Mouse (Mus musculus) neural tube, embryonic 11.5 days (tissue): ENCODE data around the gene Tgds. TPM values are rescaled to one million over a fixed set of nuclear protein-coding genes. Genes with fewer than 3 reads are reported as not detected.
"Not testable (repeated sequence)": the region's sequence is repeated elsewhere in the genome, so short reads cannot be mapped to it uniquely, and the experiment has no call there.

Source experiments
- ATAC-seq: fragments of 200-750 bp; cut with Nextera tagmentation; 2 replicates; pipeline ENCODE4 v1.8.0; 2017; ENCODE audit warnings: moderate number of reproducible peaks, mild to moderate bottlenecking, moderate TSS enrichment, moderate library complexity; ENCODE audit not compliant: insufficient read depth, low FRiP score, low TSS enrichment
- DNase-seq: peaks from one replicate; pipeline ENCODE4 v3.0.0-alpha.2; 2015; ENCODE audit warnings: low spot score
- H3K27ac ChIP-seq: fragments of 300-500 bp; sonication (generic); 2 replicates; pipeline ENCODE4 v1.5.1; 2014; ENCODE audit warnings: low read depth, mild to moderate bottlenecking, low read length
- H3K27me3 ChIP-seq: fragments of 300-500 bp; sonication (generic); 2 replicates; pipeline ENCODE4 v1.6.1; 2014; ENCODE audit warnings: mild to moderate bottlenecking, low read length, mixed read lengths; ENCODE audit not compliant: control insufficient read depth, insufficient read depth
- H3K36me3 ChIP-seq: fragments of 300-500 bp; sonication (generic); 2 replicates; pipeline ENCODE4 v1.6.1; 2014; ENCODE audit warnings: mild to moderate bottlenecking, low read length, moderate library complexity, mixed read lengths; ENCODE audit not compliant: control insufficient read depth, insufficient read depth
- H3K4me1 ChIP-seq: fragments of 300-500 bp; sonication (generic); 2 replicates; pipeline ENCODE4 v1.6.1; 2014; ENCODE audit warnings: low read length, mixed read lengths; ENCODE audit not compliant: control insufficient read depth, insufficient read depth
- H3K4me2 ChIP-seq: fragments of 300-500 bp; sonication (generic); 2 replicates; pipeline ENCODE4 v1.6.1; 2014; ENCODE audit warnings: low read depth, mild to moderate bottlenecking, moderate library complexity
- H3K4me3 ChIP-seq: fragments of 300-500 bp; sonication (generic); 2 replicates; pipeline ENCODE4 v1.5.1; 2014; ENCODE audit warnings: low read depth, low read length
- H3K9ac ChIP-seq: fragments of 300-500 bp; sonication (generic); 2 replicates; pipeline ENCODE4 v1.6.1; 2014; ENCODE audit warnings: mild to moderate bottlenecking, low read length
- H3K9me3 ChIP-seq: fragments of 300-500 bp; sonication (generic); 2 replicates; pipeline ENCODE4 v1.6.1; 2016; ENCODE audit warnings: low read length; ENCODE audit not compliant: control insufficient read depth
- WGBS: fragments of 180-500 bp; shearing (Covaris S2); extraction: QIAGEN DNeasy Blood & Tissue Kit; methylation state at CpG from one replicate; pipeline ENCODE4 v1.1.7; 2014; 5-methylcytosine and 5-hydroxymethylcytosine counted together
- polyA plus RNA-seq: library from polyadenylated mRNA; unstranded; fragments of >200 nt; fragmentation: Nextera tagmentation; extraction: Ambion mirVana; gene quantifications from 2 replicates; pipeline ENCODE4 v1.2.1, GENCODE M21; 2014

Tgds gene
- polyA plus RNA-seq, 1 experiment from 2014 or later, result 31.2 TPM

DNA sequence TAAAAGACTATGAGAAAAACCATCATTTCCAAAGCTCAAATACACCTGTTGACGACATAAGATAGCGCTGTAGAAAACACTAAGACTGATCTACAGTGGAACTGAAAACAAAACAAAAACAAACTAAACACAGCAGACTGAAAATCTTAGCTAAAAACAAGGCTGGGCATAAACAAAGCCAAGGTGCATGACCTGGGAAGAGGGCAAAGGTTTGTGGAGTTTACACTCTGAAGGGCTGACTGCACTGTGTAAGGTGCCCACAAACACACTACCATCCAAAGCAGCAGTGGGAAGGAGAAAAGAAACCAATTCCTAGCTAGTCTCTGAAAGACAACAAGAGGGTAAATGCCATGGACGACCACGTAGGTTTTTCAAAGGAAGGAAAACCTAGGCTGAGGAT lies 7.8 kb downstream of the Tgds start:
- Histone ChIP-seq H3K9me3 (no peaks in the 10 kb centered on the region), H3K27ac (no peak overlapping the region), H3K9ac (no peak overlapping the region), H3K36me3 (peaks cover 8% of the 10 kb centered on the region), H3K4me1 (no peaks in the 10 kb centered on the region), H3K4me3 (no peak overlapping the region), H3K27me3 (no peaks in the 10 kb centered on the region), H3K4me2 (no peak overlapping the region)
- DNase-seq (no peak), ATAC-seq (no peak)
- WGBS, result 89% methylated on average over 4 of the region's 4 CpGs

DNA sequence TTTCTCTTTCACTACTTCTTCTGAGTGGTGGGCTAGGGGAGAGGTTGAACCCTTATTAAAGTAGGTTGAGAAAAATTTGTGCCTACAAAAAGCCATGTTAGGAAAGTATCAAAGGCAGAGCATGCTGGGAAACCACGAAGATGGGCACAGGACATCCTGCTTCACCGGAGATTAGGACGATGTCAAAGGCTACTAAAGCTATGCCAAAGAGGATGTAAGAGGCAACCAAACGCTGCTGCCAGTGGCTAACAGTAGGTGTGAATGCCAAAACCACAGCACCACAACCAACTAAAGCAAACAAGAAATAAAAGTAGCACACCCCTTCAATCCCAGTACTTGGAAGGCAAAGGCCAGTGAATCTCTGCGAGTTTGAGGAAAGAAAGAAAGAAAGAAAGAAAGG lies 8.4 kb downstream of the Tgds start:
- Histone ChIP-seq H3K4me3 (no peak overlapping the region), H3K27me3 (no peaks in the 10 kb centered on the region), H3K9me3 (no peaks in the 10 kb centered on the region), H3K4me2 (no peak overlapping the region), H3K4me1 (no peaks in the 10 kb centered on the region), H3K9ac (no peak overlapping the region), H3K27ac (no peak overlapping the region), H3K36me3 (peaks cover 8% of the 10 kb centered on the region)
- ATAC-seq (no peak), DNase-seq (no peak)
- 87% methylated on average over 5 of the region's 5 CpGs for WGBS

DNA sequence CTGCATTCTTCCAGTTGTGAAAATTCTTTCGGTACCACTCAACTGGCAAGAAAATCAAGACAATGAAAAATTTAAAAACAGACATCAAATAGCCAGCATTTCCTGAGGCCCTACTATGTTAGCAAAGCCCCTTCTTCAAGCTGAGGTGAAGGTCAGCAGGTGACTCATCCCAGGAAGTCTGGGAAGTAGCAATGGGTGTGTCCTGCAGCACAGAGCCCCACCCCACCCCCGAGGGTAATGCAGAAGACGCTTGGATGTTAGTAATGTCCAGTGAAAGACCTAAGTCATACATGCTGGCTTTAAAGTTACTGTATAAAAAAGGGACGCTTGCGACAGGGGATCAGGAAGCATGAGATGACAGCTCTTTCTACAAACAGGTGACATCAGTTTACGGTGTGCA lies 19.4 kb downstream of the Tgds start:
- Histone ChIP-seq H3K27ac (no peak overlapping the region), H3K4me2 (no peak overlapping the region), H3K9ac (no peak overlapping the region), H3K9me3 (no peaks in the 10 kb centered on the region), H3K4me1 (no peaks in the 10 kb centered on the region), H3K4me3 (no peak overlapping the region), H3K36me3 (peaks cover 6% of the 10 kb centered on the region), H3K27me3 (no peaks in the 10 kb centered on the region)
- 92% methylated on average over 6 of the region's 6 CpGs for WGBS
- no peak for DNase-seq
- no peak for ATAC-seq

DNA sequence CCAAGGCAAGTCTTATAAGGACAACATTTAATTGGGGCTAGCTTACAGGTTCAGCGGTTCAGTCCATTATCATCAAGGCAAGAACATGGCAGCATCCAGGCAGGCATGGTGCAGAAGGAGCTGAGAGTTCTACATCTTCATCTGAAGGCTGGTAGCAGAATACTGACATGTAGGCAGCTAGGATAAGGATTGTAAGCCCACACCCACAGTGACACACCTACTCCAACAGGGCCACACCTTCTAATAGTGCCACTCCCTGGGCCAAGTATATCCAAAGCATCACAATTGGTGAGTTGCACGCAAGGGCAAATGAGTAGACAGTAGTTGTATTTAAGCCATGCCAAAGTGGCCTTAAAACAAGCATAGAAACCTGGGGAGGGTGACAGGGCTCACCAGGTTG lies 25.1 kb downstream of the Tgds start:
- not testable (repeated sequence) for H3K4me1 ChIP-seq, H3K36me3 ChIP-seq, H3K27me3 ChIP-seq, H3K27ac ChIP-seq, ATAC-seq, H3K4me2 ChIP-seq, H3K9me3 ChIP-seq, H3K9ac ChIP-seq, DNase-seq, H3K4me3 ChIP-seq
- WGBS, result 92% methylated on average over 2 of the region's 2 CpGs

DNA sequence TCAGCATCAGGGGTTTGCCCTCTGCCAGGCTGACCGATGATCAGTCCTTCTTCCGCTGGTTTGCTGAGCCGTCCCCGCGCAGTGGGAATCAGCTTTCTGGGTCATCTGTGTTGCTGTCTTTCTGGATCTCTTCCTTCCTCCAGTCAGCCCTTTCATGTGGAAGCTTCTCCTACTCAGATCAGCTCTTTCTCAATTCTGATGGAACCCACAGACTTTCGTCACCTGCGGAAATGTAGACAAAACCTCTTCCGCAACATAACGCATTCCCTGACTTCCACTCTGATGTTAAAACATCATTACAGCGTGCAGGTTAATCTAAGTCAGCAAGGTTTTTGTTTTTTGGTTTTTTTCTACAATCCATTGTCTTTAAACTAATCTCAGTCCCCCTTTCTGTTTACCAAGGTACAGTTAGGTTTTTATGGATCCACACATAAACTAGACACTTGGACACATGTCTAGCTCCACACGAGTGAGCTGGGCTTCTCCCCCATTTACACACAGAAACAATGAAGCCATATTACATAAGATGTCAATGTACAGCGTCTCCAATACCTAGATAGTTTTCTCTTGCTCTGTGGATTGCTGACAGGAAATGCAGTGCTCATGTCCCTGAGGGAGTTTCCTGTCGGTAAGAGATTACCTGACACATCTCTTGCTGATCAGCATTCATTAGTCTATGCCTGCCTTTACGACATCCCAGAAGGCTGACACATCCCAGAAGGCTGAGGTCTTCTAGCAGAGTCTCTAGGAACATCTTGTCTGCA lies 31.1 kb downstream of the Tgds start:
- Histone ChIP-seq H3K4me3 (no peak overlapping the region), H3K4me2 (no peak overlapping the region), H3K27me3 (no peaks in the 10 kb centered on the region), H3K9me3 (no peaks in the 10 kb centered on the region), H3K9ac (no peak overlapping the region), H3K36me3 (no peaks in the 10 kb centered on the region), H3K4me1 (no peaks in the 10 kb centered on the region), H3K27ac (no peak overlapping the region)
- 87% methylated on average over 14 of the region's 14 CpGs for WGBS
- ATAC-seq, result no peak
- DNase-seq, result no peak

DNA sequence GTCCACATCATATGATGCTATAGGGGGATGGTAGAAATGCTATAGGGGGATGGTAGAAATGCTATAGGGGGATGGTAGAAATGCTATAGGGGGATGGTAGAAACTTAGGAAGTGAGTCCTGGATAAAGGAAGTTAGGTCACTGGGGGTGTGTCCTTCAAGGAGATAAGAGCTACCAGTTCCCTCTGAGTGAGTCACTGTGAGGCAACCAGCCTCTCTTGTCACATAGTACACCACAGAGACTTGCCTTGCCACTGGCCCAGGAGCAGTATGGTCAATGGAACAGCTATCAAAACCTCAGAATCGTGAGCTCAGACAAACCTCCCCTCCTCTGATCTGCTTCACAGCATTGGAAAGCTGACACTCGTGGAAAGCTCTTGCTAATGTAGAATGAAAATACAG lies 34.3 kb downstream of the Tgds start:
- H3K4me2 ChIP-seq, result no peak overlapping the region
- no peak for ATAC-seq
- no peak overlapping the region for H3K9ac ChIP-seq
- no peaks in the 10 kb centered on the region for H3K36me3 ChIP-seq
- WGBS, result 72% methylated on average over 2 of the region's 2 CpGs
- H3K4me1 ChIP-seq, result no peaks in the 10 kb centered on the region
- H3K27ac ChIP-seq, result no peak overlapping the region
- H3K27me3 ChIP-seq, result no peaks in the 10 kb centered on the region
- H3K4me3 ChIP-seq, result no peak overlapping the region
- DNase-seq, result no peak
- no peaks in the 10 kb centered on the region for H3K9me3 ChIP-seq

DNA sequence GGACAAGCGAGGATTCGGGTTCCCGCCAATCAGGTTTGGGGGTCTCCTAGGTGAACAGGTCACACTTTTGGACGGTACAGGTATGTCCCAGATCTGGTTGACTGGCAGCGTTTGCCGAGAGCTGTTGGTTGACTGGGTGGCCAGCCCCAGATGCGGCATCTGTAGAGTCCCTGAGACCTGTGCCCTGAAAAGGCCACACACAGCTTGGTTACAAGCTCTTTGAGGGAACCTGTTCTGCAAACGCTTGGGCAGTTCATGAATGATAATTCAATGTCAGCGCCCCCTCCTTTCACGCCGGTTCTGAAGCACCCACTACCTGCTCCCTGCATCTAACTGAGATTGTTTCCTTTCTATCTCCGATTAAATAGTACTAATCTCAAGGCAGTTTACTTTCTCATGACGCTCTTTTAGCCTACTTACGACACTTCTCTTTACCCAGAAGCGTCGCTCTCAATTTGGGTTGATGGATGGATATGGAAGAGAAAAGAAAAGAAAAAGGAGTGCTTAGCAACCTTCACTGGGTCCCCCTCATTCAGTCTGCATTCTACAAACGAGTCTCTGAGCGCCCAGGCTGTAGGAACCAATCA lies 42.7 kb downstream of the Tgds start:
- WGBS, result 0% methylated on average over 18 of the region's 18 CpGs
- H3K36me3 ChIP-seq, result no peaks in the 10 kb centered on the region
- no peak overlapping the region for H3K27ac ChIP-seq
- H3K9me3 ChIP-seq, result no peaks in the 10 kb centered on the region
- H3K27me3 ChIP-seq, result no peaks in the 10 kb centered on the region
- ATAC-seq, result peak; percentile 35
- H3K4me2 ChIP-seq, result peak overlapping the region; percentile 53
- no peak for DNase-seq
- peaks cover 4% of the 10 kb centered on the region; the same call in 1 of the 2 replicates for H3K4me1 ChIP-seq
- peak overlapping the region; percentile 33 for H3K9ac ChIP-seq
- H3K4me3 ChIP-seq, result peak overlapping the region; percentile 49

DNA sequence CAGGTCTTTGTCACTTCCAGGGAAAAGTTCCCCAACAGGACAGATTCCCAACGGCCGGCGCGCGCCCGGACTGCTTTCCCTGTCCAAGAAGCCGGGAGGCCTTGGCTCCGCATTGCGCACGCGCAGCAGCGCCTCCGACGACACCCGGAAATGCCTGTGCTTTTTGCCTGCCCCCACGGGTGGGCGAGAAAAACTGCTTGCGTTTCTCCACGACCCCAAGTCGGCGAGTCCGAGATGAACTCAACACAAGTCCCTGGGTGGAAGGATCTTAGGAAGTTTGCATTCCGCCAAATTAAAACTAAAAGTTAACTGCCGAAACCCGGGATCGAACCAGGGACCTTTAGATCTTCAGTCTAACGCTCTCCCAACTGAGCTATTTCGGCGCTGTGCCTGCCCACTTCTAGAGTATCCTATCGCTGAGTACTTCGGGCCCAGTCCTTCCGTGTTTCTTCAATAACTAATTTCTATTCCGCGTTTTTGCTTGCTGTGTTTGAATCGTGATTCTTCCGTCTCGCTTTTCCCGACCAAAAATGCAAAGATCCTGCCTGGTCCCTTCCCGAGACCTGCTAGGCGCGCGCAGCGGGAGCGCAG lies 43.2 kb downstream of the Tgds start:
- Histone ChIP-seq H3K4me3 (peak overlapping the region; percentile 49), H3K27ac (no peak overlapping the region), H3K36me3 (no peaks in the 10 kb centered on the region), H3K9me3 (no peaks in the 10 kb centered on the region), H3K4me1 (peaks cover 4% of the 10 kb centered on the region; the same call in 1 of the 2 replicates), H3K27me3 (no peaks in the 10 kb centered on the region), H3K9ac (peak overlapping the region; percentile 33), H3K4me2 (peak overlapping the region; percentile 53)
- ATAC-seq, result peak; percentile 81
- WGBS, result under 1% methylated on average over 44 of the region's 44 CpGs
- DNase-seq, result peak; percentile 94
